Mouse (Mus musculus): ENCODE results near the gene Prr36. TPM values are rescaled to one million over a fixed set of nuclear protein-coding genes. Genes with fewer than 3 reads are reported as not detected.

The Prr36 gene
- polyA plus RNA-seq (2014; fragmentation: Illumina TruSeq; extraction: RNeasy Lipid Tissue Mini Kit (QIAGEN cat#74804); ENCODE audit: insufficient read depth, low read depth, low replicate concordance): 0.68 TPM

GRCm38 (mm10) chr8:4216791-4217621 is at the start of gene Prr36:
Gene Prr36, minus strand, starts transcription at chr8:4217459.

GRCm38 (mm10) chr8:4259125-4259804 is 42.0 kb upstream of the Prr36 start, which contains the start of gene Ctxn1:
Gene Ctxn1, minus strand, starts transcription at chr8:4259274.

GRCm38 (mm10) chr8:4252934-4253841 is 35.9 kb upstream of the Prr36 start, which contains the start of gene Snapc2:
Gene Snapc2, plus strand, starts transcription at chr8:4253080.

GRCm38 (mm10) chr8:4247951-4248540 is 30.8 kb upstream of the Prr36 start, which contains the start of gene Tgfbr3l:
Gene Tgfbr3l, plus strand, starts transcription at chr8:4248214.

GRCm38 (mm10) chr8:4238434-4239192 is 21.4 kb upstream of the Prr36 start, which contains the start of the genes Map2k7 and Gm49320:
Gene Map2k7, plus strand, starts transcription at chr8:4238740.
Gene Gm49320, plus strand, starts transcription at chr8:4238865.

GRCm38 (mm10) chr8:4226739-4227347 is 9.6 kb upstream of the Prr36 start, which contains the start of gene Lrrc8e:
Gene Lrrc8e, plus strand, starts transcription at chr8:4226827.

GRCm38 (mm10) chr8:4165852-4166751 is 51.2 kb downstream of the Prr36 start, which contains the start of gene Evi5l:
Gene Evi5l, plus strand, starts transcription at chr8:4166567.

Other genes with a start within 250 kb of the Prr36 start
- 9.0 TPM for gene Cd209f, start 111.6 kb downstream of the Prr36 start, polyA plus RNA-seq (2014; fragmentation: Illumina TruSeq; extraction: RNeasy Lipid Tissue Mini Kit (QIAGEN cat#74804); ENCODE audit: insufficient read depth, low read depth, low replicate concordance)
- 3.0 TPM for gene Cd209g, start 83.4 kb downstream of the Prr36 start, polyA plus RNA-seq (2014; fragmentation: Illumina TruSeq; extraction: RNeasy Lipid Tissue Mini Kit (QIAGEN cat#74804); ENCODE audit: insufficient read depth, low read depth, low replicate concordance)
- gene Evi5l, start 50.9 kb downstream of the Prr36 start, polyA plus RNA-seq (2014; fragmentation: Illumina TruSeq; extraction: RNeasy Lipid Tissue Mini Kit (QIAGEN cat#74804); ENCODE audit: insufficient read depth, low read depth, low replicate concordance): 7.3 TPM
- gene Lrrc8e, start 9.4 kb upstream of the Prr36 start, polyA plus RNA-seq (2014; fragmentation: Illumina TruSeq; extraction: RNeasy Lipid Tissue Mini Kit (QIAGEN cat#74804); ENCODE audit: insufficient read depth, low read depth, low replicate concordance): 2.7 TPM
- 20.6 TPM for gene Map2k7, start 21.3 kb upstream of the Prr36 start, polyA plus RNA-seq (2014; fragmentation: Illumina TruSeq; extraction: RNeasy Lipid Tissue Mini Kit (QIAGEN cat#74804); ENCODE audit: insufficient read depth, low read depth, low replicate concordance)
- gene Gm49320, start 21.4 kb upstream of the Prr36 start, polyA plus RNA-seq (2014; fragmentation: Illumina TruSeq; extraction: RNeasy Lipid Tissue Mini Kit (QIAGEN cat#74804); ENCODE audit: insufficient read depth, low read depth, low replicate concordance): 0.21 TPM
- gene Tgfbr3l, start 30.8 kb upstream of the Prr36 start, polyA plus RNA-seq (2014; fragmentation: Illumina TruSeq; extraction: RNeasy Lipid Tissue Mini Kit (QIAGEN cat#74804); ENCODE audit: insufficient read depth, low read depth, low replicate concordance): 2.6 TPM
- gene Snapc2, start 35.6 kb upstream of the Prr36 start, polyA plus RNA-seq (2014; fragmentation: Illumina TruSeq; extraction: RNeasy Lipid Tissue Mini Kit (QIAGEN cat#74804); ENCODE audit: insufficient read depth, low read depth, low replicate concordance): 16.5 TPM
- gene Ctxn1, start 41.8 kb upstream of the Prr36 start, polyA plus RNA-seq (2014; fragmentation: Illumina TruSeq; extraction: RNeasy Lipid Tissue Mini Kit (QIAGEN cat#74804); ENCODE audit: insufficient read depth, low read depth, low replicate concordance): 17.2 TPM
- 32.0 TPM for gene Timm44, start 58.5 kb upstream of the Prr36 start, polyA plus RNA-seq (2014; fragmentation: Illumina TruSeq; extraction: RNeasy Lipid Tissue Mini Kit (QIAGEN cat#74804); ENCODE audit: insufficient read depth, low read depth, low replicate concordance)
- gene Ccl25, start 107.8 kb upstream of the Prr36 start, polyA plus RNA-seq (2014; fragmentation: Illumina TruSeq; extraction: RNeasy Lipid Tissue Mini Kit (QIAGEN cat#74804); ENCODE audit: insufficient read depth, low read depth, low replicate concordance): 5.3 TPM
- gene Elavl1, start 108.0 kb upstream of the Prr36 start, polyA plus RNA-seq (2014; fragmentation: Illumina TruSeq; extraction: RNeasy Lipid Tissue Mini Kit (QIAGEN cat#74804); ENCODE audit: insufficient read depth, low read depth, low replicate concordance): 31.1 TPM

Measured in lung, adult 10 weeks (tissue).